Mouse (Mus musculus) embryonic facial prominence, embryonic 14.5 days (tissue): ENCODE measurements around the gene Mrps15. TPM values are rescaled to one million over a fixed set of nuclear protein-coding genes. Genes with fewer than 3 reads are reported as not detected.

Experiments used
- ATAC-seq: fragments of 200-750 bp; cut with Nextera tagmentation; 2 replicates; pipeline ENCODE4 v1.8.0; 2017; ENCODE audit warnings: low read depth, moderate number of reproducible peaks, moderate TSS enrichment
- DNase-seq: peaks from one replicate; pipeline ENCODE4 v3.0.0-alpha.2; 2015; ENCODE audit warnings: low spot score
- H3K27ac ChIP-seq: fragments of 300-500 bp; sonication (generic); replicated peaks from 2 replicates; pipeline ENCODE4 v1.5.1; 2014; ENCODE audit warnings: low read depth, mild to moderate bottlenecking, low read length, moderate library complexity
- H3K27me3 ChIP-seq: fragments of 300-500 bp; sonication (generic); replicated peaks from 2 replicates; pipeline ENCODE4 v1.6.1; 2014; ENCODE audit warnings: low read length; ENCODE audit not compliant: control insufficient read depth, insufficient read depth
- H3K36me3 ChIP-seq: fragments of 300-500 bp; sonication (generic); 2 replicates; pipeline ENCODE4 v1.6.1; 2014; ENCODE audit warnings: low read length, mixed read lengths; ENCODE audit not compliant: control insufficient read depth, insufficient read depth
- H3K4me1 ChIP-seq: fragments of 300-500 bp; sonication (generic); 2 replicates; pipeline ENCODE4 v1.6.1; 2014; ENCODE audit warnings: antibody characterized with exemption, low read length; ENCODE audit not compliant: control insufficient read depth, insufficient read depth
- H3K4me2 ChIP-seq: fragments of 300-500 bp; sonication (generic); 2 replicates; pipeline ENCODE4 v1.6.1; 2014; ENCODE audit warnings: low read depth, mild to moderate bottlenecking, low read length, moderate library complexity, mixed read lengths
- H3K4me3 ChIP-seq: fragments of 300-500 bp; sonication (generic); 2 replicates; pipeline ENCODE4 v1.5.1; 2014; ENCODE audit warnings: low read depth, mild to moderate bottlenecking, low read length
- H3K9ac ChIP-seq: fragments of 300-500 bp; sonication (generic); 2 replicates; pipeline ENCODE4 v1.6.1; 2014; ENCODE audit warnings: low read depth, mild to moderate bottlenecking, low read length, moderate library complexity, mixed read lengths
- H3K9me3 ChIP-seq: fragments of 300-500 bp; sonication (generic); 2 replicates; pipeline ENCODE4 v1.6.1; 2016; ENCODE audit warnings: low read length; ENCODE audit not compliant: control insufficient read depth
- whole genome bisulfite sequencing: fragments of 180-500 bp; shearing (Covaris S2); extraction: QIAGEN DNeasy Blood & Tissue Kit; methylation state at CpG from one replicate; pipeline ENCODE4 v1.1.7; 2014; 5-methylcytosine and 5-hydroxymethylcytosine counted together
- polyA plus RNA-seq: library from polyadenylated mRNA; unstranded; fragments of >200 nt; fragmentation: Nextera tagmentation; extraction: Ambion mirVana; gene quantifications from 2 replicates; pipeline ENCODE4 v1.2.1, GENCODE M21; 2014

The Mrps15 gene
- polyA plus RNA-seq = 128 and 133 TPM in 2 replicates

GRCm38 (mm10) chr4:126046851-126047585 is at the start of gene Mrps15:
Mrps15 (plus strand) TSS chr4:126046925.
- Histone ChIP-seq H3K4me1 (peaks cover 10% of the 10 kb centered on the region), H3K9ac (peak within 1 kb of the TSS; percentile 90), H3K27me3 (no peaks in the 10 kb centered on the region), H3K36me3 (peaks cover 23% of the 10 kb centered on the region), H3K4me2 (peak within 1 kb of the TSS; percentile 93), H3K9me3 (no peaks in the 10 kb centered on the region), H3K4me3 (peak within 1 kb of the TSS; percentile 95), H3K27ac (peak within 1 kb of the TSS; percentile 80)
- peak; percentile 97 for DNase-seq
- WGBS = under 1% methylated on average over 54 of the region's 56 CpGs
- ATAC-seq = peak; percentile 97

GRCm38 (mm10) chr4:125997826-125998225 is 48.9 kb upstream of the Mrps15 start:
- 89% methylated on average over 2 of the region's 2 CpGs for WGBS
- H3K4me1 ChIP-seq = no peaks in the 10 kb centered on the region
- DNase-seq = no peak
- no peak overlapping the region for H3K4me2 ChIP-seq
- H3K27me3 ChIP-seq = no peaks in the 10 kb centered on the region
- H3K9me3 ChIP-seq = peaks cover 12% of the 10 kb centered on the region; the same call in 1 of the 2 replicates
- H3K9ac ChIP-seq = no peak overlapping the region
- H3K27ac ChIP-seq = no peak overlapping the region
- ATAC-seq = no peak
- H3K4me3 ChIP-seq = no peak overlapping the region
- no peaks in the 10 kb centered on the region for H3K36me3 ChIP-seq

DNA sequence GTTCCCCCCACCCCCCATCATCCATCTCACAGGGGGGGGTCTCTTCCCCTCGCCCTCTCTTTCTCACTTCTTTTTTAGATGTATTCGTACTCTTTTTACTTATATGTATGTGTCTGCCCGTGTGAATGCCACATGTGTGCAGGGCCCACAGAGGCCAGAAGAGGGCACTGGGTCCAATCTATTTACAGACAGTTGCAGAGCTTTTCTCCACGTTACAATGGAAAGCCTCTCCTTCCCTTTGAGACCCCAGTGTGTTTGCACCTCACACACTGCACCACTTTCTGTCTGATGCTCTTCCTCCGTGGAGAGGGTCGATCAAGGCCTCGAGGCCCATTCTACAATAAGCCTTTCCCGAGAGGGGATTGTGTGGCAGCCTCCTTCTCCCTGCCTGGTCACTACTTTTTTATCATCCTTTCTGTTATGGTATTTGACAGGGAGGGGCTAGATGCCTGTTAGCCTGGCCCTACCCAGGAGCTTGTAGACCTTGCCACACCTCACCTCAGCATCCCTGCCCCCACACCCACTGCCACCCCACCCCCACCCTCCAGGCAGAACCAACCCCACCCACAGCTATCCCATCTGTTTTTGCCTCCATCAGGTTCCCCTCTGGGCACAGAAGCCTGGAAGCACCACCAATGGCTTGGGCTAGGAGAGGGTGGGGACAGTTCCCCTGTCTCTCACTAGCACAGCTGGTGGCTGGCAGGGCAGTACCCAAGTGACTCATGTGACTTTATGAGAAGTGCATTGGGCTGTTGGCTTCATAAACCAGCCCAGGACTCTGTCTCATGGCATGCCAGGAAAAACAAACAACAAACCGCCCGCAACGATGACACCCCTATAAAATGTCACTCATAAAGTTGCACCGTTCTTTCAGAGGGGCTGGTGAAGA is 45.2 kb upstream of the Mrps15 start:
- H3K27me3 ChIP-seq = no peaks in the 10 kb centered on the region
- WGBS = 87% methylated on average over 12 of the region's 12 CpGs
- no peak overlapping the region for H3K27ac ChIP-seq
- no peaks in the 10 kb centered on the region for H3K36me3 ChIP-seq
- DNase-seq (no peak), ATAC-seq (no peak)
- no peaks in the 10 kb centered on the region for H3K4me1 ChIP-seq
- no peak overlapping the region for H3K4me2 ChIP-seq
- no peak overlapping the region for H3K9ac ChIP-seq
- H3K4me3 ChIP-seq = no peak overlapping the region
- H3K9me3 ChIP-seq = peaks cover 12% of the 10 kb centered on the region; the same call in 1 of the 2 replicates

DNA sequence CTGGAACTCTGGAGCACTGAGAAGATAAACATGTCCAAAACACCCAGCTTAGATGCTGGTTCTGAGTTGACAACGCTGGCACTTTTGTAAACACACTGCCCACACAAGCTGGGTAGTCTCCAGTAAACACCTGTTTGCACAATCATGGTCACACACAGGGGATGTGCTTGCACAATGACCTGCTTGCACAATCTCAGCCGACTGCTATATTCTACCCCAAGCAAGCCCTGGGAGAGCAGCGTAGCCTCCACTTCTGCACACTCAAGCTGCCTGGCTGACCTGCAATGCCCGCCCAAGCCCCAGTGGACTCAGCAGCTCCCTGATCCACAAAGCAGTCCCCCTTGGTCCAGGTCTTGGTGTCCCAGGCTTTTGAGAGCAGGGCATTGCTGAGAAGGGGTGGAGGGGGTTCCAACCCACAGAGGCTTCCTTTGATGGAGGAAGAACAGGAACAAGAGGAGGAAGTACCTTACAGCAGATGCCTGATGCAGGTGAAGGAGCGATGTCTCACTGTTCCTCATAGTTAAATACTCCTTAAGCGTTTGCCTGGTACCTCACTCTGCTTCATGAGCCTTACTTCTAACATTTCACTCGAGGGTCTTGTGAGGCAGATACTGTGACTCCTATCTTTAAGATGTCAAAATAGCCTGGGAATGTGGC is 28.9 kb upstream of the Mrps15 start:
- H3K9ac ChIP-seq = no peak overlapping the region
- ATAC-seq = no peak
- H3K4me2 ChIP-seq = no peak overlapping the region
- H3K27me3 ChIP-seq = no peaks in the 10 kb centered on the region
- H3K27ac ChIP-seq = no peak overlapping the region
- H3K9me3 ChIP-seq = no peaks in the 10 kb centered on the region
- no peak overlapping the region for H3K4me3 ChIP-seq
- no peaks in the 10 kb centered on the region for H3K4me1 ChIP-seq
- no peaks in the 10 kb centered on the region for H3K36me3 ChIP-seq
- WGBS = 82% methylated on average over 7 of the region's 7 CpGs
- no peak for DNase-seq

GRCm38 (mm10) chr4:126018966-126019538 is 27.7 kb upstream of the Mrps15 start:
- no peaks in the 10 kb centered on the region for H3K4me1 ChIP-seq
- H3K27me3 ChIP-seq = no peaks in the 10 kb centered on the region
- 76% methylated on average over 11 of the region's 11 CpGs for WGBS
- ATAC-seq (no peak), DNase-seq (no peak)
- no peak overlapping the region for H3K9ac ChIP-seq
- H3K27ac ChIP-seq = no peak overlapping the region
- no peak overlapping the region for H3K4me3 ChIP-seq
- no peaks in the 10 kb centered on the region for H3K9me3 ChIP-seq
- H3K36me3 ChIP-seq = no peaks in the 10 kb centered on the region
- no peak overlapping the region for H3K4me2 ChIP-seq

DNA sequence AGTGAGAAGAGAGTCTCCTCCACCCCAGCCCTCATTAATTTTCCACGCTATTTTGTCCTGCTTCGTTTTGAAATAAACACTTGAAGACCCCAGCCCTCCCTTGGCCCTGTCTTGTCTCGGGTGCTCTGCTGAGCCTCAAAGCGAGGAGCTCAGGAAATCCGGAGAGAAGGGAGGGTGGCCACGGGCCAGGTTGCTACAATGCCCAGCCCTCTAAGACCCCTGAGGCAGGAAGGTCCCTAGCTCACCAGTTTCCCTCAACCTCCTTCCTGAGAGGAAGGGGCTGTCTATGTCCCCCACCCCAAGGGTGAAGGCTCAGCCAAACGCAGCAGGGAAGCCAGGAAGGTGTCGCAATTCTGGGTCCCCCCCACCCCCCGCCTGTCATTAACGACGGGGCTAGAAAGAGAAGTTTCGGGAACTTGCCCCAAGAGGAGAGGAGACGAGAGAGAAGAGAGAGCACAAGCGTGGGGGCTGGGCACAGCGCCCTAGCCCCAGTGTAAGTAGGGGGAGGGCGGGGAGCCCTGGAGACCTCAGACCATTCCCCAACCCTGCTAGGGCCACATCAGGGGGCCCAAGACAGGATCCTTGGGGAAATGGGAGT is 22.3 kb upstream of the Mrps15 start, which contains the start of gene Csf3r:
Csf3r (plus strand) TSS at position 248 of the 598 bp plus-strand sequence.
- Histone ChIP-seq H3K9me3 (no peaks in the 10 kb centered on the region), H3K36me3 (no peaks in the 10 kb centered on the region), H3K4me1 (no peaks in the 10 kb centered on the region), H3K27ac (no peak within 1 kb of the TSS), H3K9ac (no peak within 1 kb of the TSS), H3K4me3 (no peak within 1 kb of the TSS), H3K27me3 (no peaks in the 10 kb centered on the region), H3K4me2 (no peak within 1 kb of the TSS)
- DNase-seq (no peak), ATAC-seq (no peak)
- WGBS = 40% methylated on average over 14 of the region's 16 CpGs

- Histone ChIP-seq H3K9ac (no peak overlapping the region), H3K4me1 (no peaks in the 10 kb centered on the region), H3K36me3 (no peaks in the 10 kb centered on the region), H3K27ac (no peak overlapping the region), H3K27me3 (no peaks in the 10 kb centered on the region), H3K4me2 (no peak overlapping the region), H3K4me3 (no peak overlapping the region), H3K9me3 (no peaks in the 10 kb centered on the region)
- DNase-seq (peak; percentile 9), ATAC-seq (no peak)
- WGBS = 77% methylated on average over 5 of the region's 5 CpGs
These were observed 20.9 kb upstream of the Mrps15 start for GRCm38 (mm10) chr4:126025801-126026200.

GRCm38 (mm10) chr4:126027980-126028379 is 18.7 kb upstream of the Mrps15 start:
- no peak for ATAC-seq
- no peak for DNase-seq
- no peak overlapping the region for H3K27ac ChIP-seq
- H3K36me3 ChIP-seq = no peaks in the 10 kb centered on the region
- H3K4me2 ChIP-seq = no peak overlapping the region
- H3K9ac ChIP-seq = no peak overlapping the region
- no peaks in the 10 kb centered on the region for H3K4me1 ChIP-seq
- no peak overlapping the region for H3K4me3 ChIP-seq
- no peaks in the 10 kb centered on the region for H3K27me3 ChIP-seq
- H3K9me3 ChIP-seq = no peaks in the 10 kb centered on the region
- 92% methylated on average over 3 of the region's 3 CpGs for WGBS
